Mouse (Mus musculus): ENCODE results near the gene Plin5. TPM values are rescaled to one million over a fixed set of nuclear protein-coding genes. Genes with fewer than 3 reads are reported as not detected.
"Not testable (repeated sequence)": the region's sequence is repeated elsewhere in the genome, so short reads cannot be mapped to it uniquely, and the experiment has no call there.

Gene Plin5
- polyA plus RNA-seq, 1 experiment from 2014 or later = 0.10 TPM

DNA sequence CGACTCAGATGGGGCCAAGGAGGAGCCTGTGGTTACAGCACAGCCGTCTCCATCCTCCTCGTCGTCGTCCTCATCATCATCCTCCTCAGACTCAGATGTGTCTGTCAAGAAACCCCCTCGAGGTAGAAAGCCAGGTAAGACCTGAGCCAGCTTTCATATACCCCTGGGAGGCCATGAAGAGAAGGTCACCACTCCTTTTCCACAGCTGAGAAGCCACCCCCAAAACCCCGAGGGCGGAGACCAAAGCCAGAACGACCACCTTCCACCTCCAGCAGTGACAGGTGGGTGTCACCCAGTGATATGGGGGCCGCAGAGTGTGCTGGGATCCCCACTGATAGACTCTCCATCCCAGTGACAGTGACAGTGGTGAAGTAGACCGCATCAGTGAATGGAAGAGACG is 20.5 kb downstream of the Plin5 start:
- no peak for ATAC-seq
- no peak overlapping the region for H3K4me2 ChIP-seq (replicated peaks; ENCODE audit: low read depth)
- no peak overlapping the region for H3K9ac ChIP-seq (ENCODE audit: low read depth, low read length)
- H3K4me3 ChIP-seq (ENCODE audit: low read depth, low read length) = no peak overlapping the region
- TF ChIP-seq CTCF (IDR thresholded peaks at IDR 0.05; ENCODE audit: low read depth) = no peak
- WGBS = 88% methylated on average over 12 of the region's 12 CpGs
- no peaks in the 10 kb centered on the region for H3K4me1 ChIP-seq (replicated peaks; ENCODE audit: control insufficient read depth, insufficient read depth, low read length)
- H3K9me3 ChIP-seq (ENCODE audit: control insufficient read depth) = no peaks in the 10 kb centered on the region
- no peaks in the 10 kb centered on the region for H3K27me3 ChIP-seq (replicated peaks; ENCODE audit: control insufficient read depth, insufficient read depth, low read length)
- H3K36me3 ChIP-seq (ENCODE audit: control insufficient read depth, insufficient read depth) = peaks cover 76% of the 10 kb centered on the region
- H3K27ac ChIP-seq (ENCODE audit: low read depth, low read length) = no peak overlapping the region

DNA sequence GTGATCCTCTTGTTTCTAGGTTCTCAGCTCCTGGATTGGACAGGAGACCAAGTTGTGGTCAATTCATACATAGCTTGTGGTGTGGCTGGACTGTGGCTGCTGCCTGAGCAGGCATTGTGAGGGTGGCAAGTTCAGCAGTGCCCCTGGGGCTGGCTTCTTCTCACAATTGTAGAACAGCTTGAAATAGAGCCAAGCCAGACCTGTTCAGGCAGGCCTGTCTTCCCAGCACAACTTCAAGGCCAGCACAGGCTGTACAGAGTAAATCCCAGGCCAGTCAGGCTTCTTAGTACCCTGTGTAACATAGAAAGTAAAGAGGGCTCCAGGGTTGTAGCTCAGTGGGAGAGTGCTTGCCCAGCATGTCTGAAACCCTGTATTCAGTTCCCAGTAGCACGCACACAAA is 24.6 kb downstream of the Plin5 start:
- TF ChIP-seq CTCF (IDR thresholded peaks at IDR 0.05; ENCODE audit: low read depth) = no peak
- Histone ChIP-seq H3K4me2 (replicated peaks; ENCODE audit: low read depth) (no peak overlapping the region), H3K4me3 (ENCODE audit: low read depth, low read length) (no peak overlapping the region), H3K27me3 (replicated peaks; ENCODE audit: control insufficient read depth, insufficient read depth, low read length) (no peaks in the 10 kb centered on the region), H3K27ac (ENCODE audit: low read depth, low read length) (no peak overlapping the region), H3K9ac (ENCODE audit: low read depth, low read length) (no peak overlapping the region), H3K36me3 (ENCODE audit: control insufficient read depth, insufficient read depth) (peaks cover 42% of the 10 kb centered on the region), H3K4me1 (replicated peaks; ENCODE audit: control insufficient read depth, insufficient read depth, low read length) (no peaks in the 10 kb centered on the region), H3K9me3 (ENCODE audit: control insufficient read depth) (no peaks in the 10 kb centered on the region)
- 96% methylated on average over 1 of the region's 1 CpGs for WGBS
- ATAC-seq = no peak

DNA sequence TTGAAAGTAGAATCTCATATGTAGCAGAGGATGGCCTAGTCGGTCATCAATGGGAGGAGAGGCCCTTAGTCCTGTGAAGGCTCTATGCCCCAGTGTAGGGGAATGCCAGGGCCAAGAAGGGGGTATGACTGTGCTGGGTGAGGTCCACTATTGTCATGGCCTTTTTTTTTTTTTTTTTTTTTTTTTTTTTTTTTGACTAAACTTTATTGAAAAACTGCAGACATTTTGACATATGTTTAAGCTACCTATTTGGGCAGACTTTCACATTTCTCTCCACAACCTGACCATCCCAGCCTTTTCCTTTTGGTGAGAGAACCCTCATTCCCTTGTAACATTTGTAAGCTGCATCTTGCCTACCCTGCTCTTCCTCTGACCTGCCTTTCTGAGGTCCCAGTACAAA is 25.1 kb downstream of the Plin5 start:
- no peak overlapping the region for H3K4me2 ChIP-seq (replicated peaks; ENCODE audit: low read depth)
- no peak for TF ChIP-seq CTCF (IDR thresholded peaks at IDR 0.05; ENCODE audit: low read depth)
- no peak for ATAC-seq
- H3K27ac ChIP-seq (ENCODE audit: low read depth, low read length) = no peak overlapping the region
- WGBS = 75% methylated on average over 1 of the region's 1 CpGs
- no peak overlapping the region for H3K9ac ChIP-seq (ENCODE audit: low read depth, low read length)
- H3K9me3 ChIP-seq (ENCODE audit: control insufficient read depth) = no peaks in the 10 kb centered on the region
- peaks cover 37% of the 10 kb centered on the region for H3K36me3 ChIP-seq (ENCODE audit: control insufficient read depth, insufficient read depth)
- H3K4me1 ChIP-seq (replicated peaks; ENCODE audit: control insufficient read depth, insufficient read depth, low read length) = no peaks in the 10 kb centered on the region
- H3K27me3 ChIP-seq (replicated peaks; ENCODE audit: control insufficient read depth, insufficient read depth, low read length) = no peaks in the 10 kb centered on the region
- no peak overlapping the region for H3K4me3 ChIP-seq (ENCODE audit: low read depth, low read length)

- Histone ChIP-seq H3K9ac (ENCODE audit: low read depth, low read length) (0 out of 2 replicates have a peak overlapping the region, but pooled peaks have one; percentile 66), H3K4me3 (ENCODE audit: low read depth, low read length) (no peak overlapping the region), H3K27me3 (replicated peaks; ENCODE audit: control insufficient read depth, insufficient read depth, low read length) (no peaks in the 10 kb centered on the region), H3K27ac (ENCODE audit: low read depth, low read length) (no peak overlapping the region), H3K36me3 (ENCODE audit: control insufficient read depth, insufficient read depth) (peaks cover 3% of the 10 kb centered on the region; the same call in 1 of the 2 replicates), H3K4me1 (replicated peaks; ENCODE audit: control insufficient read depth, insufficient read depth, low read length) (no peaks in the 10 kb centered on the region), H3K9me3 (ENCODE audit: control insufficient read depth) (no peaks in the 10 kb centered on the region), H3K4me2 (replicated peaks; ENCODE audit: low read depth) (peak overlapping the region; percentile 97)
- 0 out of 2 replicates have a peak, but pooled peaks have one; percentile 1 for TF ChIP-seq CTCF (IDR thresholded peaks at IDR 0.05; ENCODE audit: low read depth)
- ATAC-seq = no peak
- 17% methylated on average over 8 of the region's 8 CpGs for WGBS
These were observed 36.4 kb downstream of the Plin5 start for GRCm38 (mm10) chr17:56080781-56081585.

DNA sequence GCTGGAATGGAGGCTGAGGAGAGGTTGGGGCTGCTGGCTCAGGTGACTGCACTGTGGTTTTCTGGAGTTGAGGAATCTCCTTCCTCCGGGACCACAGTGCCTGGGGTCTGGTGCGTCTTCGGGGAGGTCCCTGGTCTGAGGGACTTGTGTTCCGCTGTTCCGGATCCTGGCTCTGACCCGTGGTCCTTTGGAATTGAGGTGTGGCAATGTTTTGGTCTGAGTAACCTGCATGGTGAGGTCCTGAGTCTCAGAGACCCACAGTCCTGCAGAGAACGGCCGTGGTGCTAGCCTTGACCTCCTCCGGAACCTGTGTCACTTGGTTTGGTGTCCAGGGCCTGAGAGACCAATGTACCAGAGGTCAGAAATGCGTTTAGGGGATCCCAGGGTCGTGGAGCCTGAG is 37.5 kb downstream of the Plin5 start:
- peaks cover 3% of the 10 kb centered on the region; the same call in 1 of the 2 replicates for H3K36me3 ChIP-seq (ENCODE audit: control insufficient read depth, insufficient read depth)
- peak overlapping the region; percentile 66 for H3K9ac ChIP-seq (ENCODE audit: low read depth, low read length)
- ATAC-seq = no peak
- peak overlapping the region; percentile 54; the same call in 1 of the 2 replicates for H3K27ac ChIP-seq (ENCODE audit: low read depth, low read length)
- no peaks in the 10 kb centered on the region for H3K9me3 ChIP-seq (ENCODE audit: control insufficient read depth)
- peak overlapping the region; percentile 97 for H3K4me2 ChIP-seq (replicated peaks; ENCODE audit: low read depth)
- no peaks in the 10 kb centered on the region for H3K27me3 ChIP-seq (replicated peaks; ENCODE audit: control insufficient read depth, insufficient read depth, low read length)
- no peak for TF ChIP-seq CTCF (IDR thresholded peaks at IDR 0.05; ENCODE audit: low read depth)
- peak overlapping the region; percentile 87 for H3K4me3 ChIP-seq (ENCODE audit: low read depth, low read length)
- no peaks in the 10 kb centered on the region for H3K4me1 ChIP-seq (replicated peaks; ENCODE audit: control insufficient read depth, insufficient read depth, low read length)
- under 1% methylated on average over 11 of the region's 11 CpGs for WGBS

GRCm38 (mm10) chr17:56078880-56079795 is 38.3 kb downstream of the Plin5 start, which contains the start of gene Hdgfl2:
Gene Hdgfl2 (plus strand): TSS chr17:56079634.
- peak within 1 kb of the TSS; percentile 97 for H3K4me2 ChIP-seq (replicated peaks; ENCODE audit: low read depth)
- under 1% methylated on average over 54 of the region's 61 CpGs for WGBS
- no peaks in the 10 kb centered on the region for H3K9me3 ChIP-seq (ENCODE audit: control insufficient read depth)
- peak within 1 kb of the TSS; percentile 54; the same call in 1 of the 2 replicates for H3K27ac ChIP-seq (ENCODE audit: low read depth, low read length)
- H3K9ac ChIP-seq (ENCODE audit: low read depth, low read length) = peak within 1 kb of the TSS; percentile 66
- peak; percentile 95 for ATAC-seq
- no peaks in the 10 kb centered on the region for H3K27me3 ChIP-seq (replicated peaks; ENCODE audit: control insufficient read depth, insufficient read depth, low read length)
- H3K4me3 ChIP-seq (ENCODE audit: low read depth, low read length) = peak within 1 kb of the TSS; percentile 87
- peaks cover 3% of the 10 kb centered on the region; the same call in 1 of the 2 replicates for H3K36me3 ChIP-seq (ENCODE audit: control insufficient read depth, insufficient read depth)
- no peak for TF ChIP-seq CTCF (IDR thresholded peaks at IDR 0.05; ENCODE audit: low read depth)
- H3K4me1 ChIP-seq (replicated peaks; ENCODE audit: control insufficient read depth, insufficient read depth, low read length) = no peaks in the 10 kb centered on the region

GRCm38 (mm10) chr17:56078361-56078760 is 39.0 kb downstream of the Plin5 start:
- not testable (repeated sequence) for H3K9ac ChIP-seq (ENCODE audit: low read depth, low read length); H3K9me3 ChIP-seq (ENCODE audit: control insufficient read depth); H3K4me1 ChIP-seq (replicated peaks; ENCODE audit: control insufficient read depth, insufficient read depth, low read length); H3K27me3 ChIP-seq (replicated peaks; ENCODE audit: control insufficient read depth, insufficient read depth, low read length); ATAC-seq; H3K36me3 ChIP-seq (ENCODE audit: control insufficient read depth, insufficient read depth); H3K27ac ChIP-seq (ENCODE audit: low read depth, low read length)
- 66% methylated on average over 9 of the region's 9 CpGs for WGBS
- H3K4me2 ChIP-seq (replicated peaks; ENCODE audit: low read depth) = peak overlapping the region; percentile 43
- 0 out of 2 replicates have a peak overlapping the region, but pooled peaks have one; percentile 87 for H3K4me3 ChIP-seq (ENCODE audit: low read depth, low read length)

Data from intestine, postnatal 0 days (tissue).